Mouse (Mus musculus): ENCODE measurements around the gene Pex10. TPM values are rescaled to one million over a fixed set of nuclear protein-coding genes. Genes with fewer than 3 reads are reported as not detected.
A peak's percentile ranks its signal among the peaks of the same experiment; 100 is the strongest.

Gene Pex10
- polyA plus RNA-seq (2016; fragmentation: Nextera tagmentation; extraction: Ambion mirVana): 19.0 and 22.2 TPM in 2 replicates

DNA sequence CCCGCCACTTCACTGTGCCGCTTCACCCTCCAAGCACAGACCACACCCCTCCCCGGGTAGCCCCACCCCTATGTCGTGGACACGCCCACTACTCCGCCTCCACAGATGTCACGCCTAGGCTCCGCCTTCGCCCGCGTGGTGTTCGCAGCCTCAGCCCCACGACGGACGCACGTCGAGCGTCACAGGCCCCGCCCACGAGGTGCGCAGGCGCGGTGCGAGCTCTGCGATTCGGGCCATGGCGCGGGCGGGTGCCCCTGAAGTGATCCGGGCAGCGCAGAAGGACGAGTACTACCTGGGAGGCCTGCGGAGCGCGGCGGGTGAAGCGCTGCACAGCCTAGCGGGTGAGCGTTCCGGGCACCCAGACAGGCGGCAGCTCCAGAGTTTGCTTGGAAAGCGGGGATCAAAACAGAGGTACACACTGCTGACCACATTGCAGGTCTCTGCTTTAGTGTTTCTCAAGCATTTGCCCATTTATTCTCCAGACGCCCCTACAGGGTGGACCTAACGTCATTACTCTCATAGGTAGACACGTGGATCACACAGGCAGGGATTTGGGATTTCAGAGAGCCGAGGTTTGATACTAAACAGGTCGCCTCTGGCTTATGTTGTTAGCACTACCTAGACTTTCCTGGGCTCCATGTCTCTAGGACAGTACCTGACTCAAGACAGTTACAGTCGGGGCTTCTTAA is at the start of gene Pex10:
Gene Pex10, plus strand, starts transcription at position 183 of the 689 bp plus-strand sequence.
- peak within 1 kb of the TSS; percentile 82 for H3K4me3 ChIP-seq
- peaks cover 42% of the 10 kb centered on the region for H3K36me3 ChIP-seq (replicated peaks)
- WGBS: 1% methylated on average over 48 of the region's 48 CpGs
- H3K9me3 ChIP-seq: no peaks in the 10 kb centered on the region
- H3K4me1 ChIP-seq: peaks cover 42% of the 10 kb centered on the region
- peak within 1 kb of the TSS; percentile 87 for H3K27ac ChIP-seq (replicated peaks)
- no peaks in the 10 kb centered on the region for H3K27me3 ChIP-seq (replicated peaks; ENCODE audit: low read depth, poor library complexity, severe bottlenecking)
- DNase-seq (ENCODE audit: low spot score): peak; percentile 98

DNA sequence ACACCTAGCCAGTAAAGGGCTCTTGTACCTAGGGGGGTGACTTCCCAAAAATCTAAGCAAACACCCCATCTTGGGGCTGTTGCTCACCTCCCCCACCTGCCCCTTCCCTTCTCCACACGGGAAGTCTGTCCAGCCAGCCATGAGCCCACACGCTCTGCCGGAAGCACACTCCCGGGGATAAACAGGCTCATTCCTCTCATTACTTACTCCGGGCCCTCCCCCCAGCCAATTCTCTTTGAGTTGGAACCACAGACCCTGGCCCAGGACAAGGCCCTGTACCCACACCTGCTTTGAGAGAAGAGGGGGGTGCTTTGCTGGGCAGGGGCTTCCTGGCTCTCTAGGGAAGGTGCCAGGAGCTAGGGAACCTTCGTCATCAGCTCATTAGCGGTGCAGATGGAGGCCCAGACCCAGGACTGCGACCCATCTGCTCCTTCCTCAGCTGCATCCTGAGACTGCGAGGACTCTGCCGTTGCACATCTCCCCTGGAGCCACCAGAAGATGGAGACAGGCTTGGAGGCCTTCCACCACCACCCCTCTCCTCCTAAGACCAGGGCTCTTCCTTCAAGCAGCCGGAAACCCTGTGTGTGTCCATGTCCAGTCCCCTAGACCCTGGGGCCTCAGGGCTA is 49.5 kb upstream of the Pex10 start:
- WGBS: 75% methylated on average over 11 of the region's 11 CpGs
- Histone ChIP-seq H3K27ac (replicated peaks) (no peak overlapping the region), H3K4me1 (peaks cover 58% of the 10 kb centered on the region)

DNA sequence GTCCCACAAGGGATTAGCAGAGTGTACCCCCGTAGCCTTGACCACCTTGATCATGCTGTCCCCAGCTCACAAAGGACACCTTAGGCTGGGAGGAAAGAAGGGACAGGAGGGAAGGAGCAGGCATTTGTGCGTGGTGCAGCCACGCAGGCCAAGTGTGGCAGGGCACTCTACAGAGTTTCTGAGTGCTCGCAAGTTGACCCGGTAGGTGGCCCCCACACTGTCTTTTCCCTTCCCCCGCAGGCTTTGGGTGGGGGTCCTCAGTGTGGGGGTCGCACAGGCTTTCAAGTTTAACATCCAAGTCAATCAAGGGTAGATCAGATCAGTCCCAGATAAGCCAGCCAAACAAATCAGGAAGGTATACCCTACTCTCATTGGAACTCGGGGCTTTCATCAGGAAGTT is 48.8 kb upstream of the Pex10 start:
- H3K9me3 ChIP-seq: no peaks in the 10 kb centered on the region
- no peak for DNase-seq (ENCODE audit: low spot score)
- H3K27me3 ChIP-seq (replicated peaks; ENCODE audit: low read depth, poor library complexity, severe bottlenecking): peaks cover 44% of the 10 kb centered on the region
- no peaks in the 10 kb centered on the region for H3K36me3 ChIP-seq (replicated peaks)
- no peak overlapping the region for H3K27ac ChIP-seq (replicated peaks)
- no peak overlapping the region for H3K4me3 ChIP-seq
- WGBS: 79% methylated on average over 8 of the region's 8 CpGs
- peaks cover 51% of the 10 kb centered on the region for H3K4me1 ChIP-seq

More for the DNA sequence above, 49.5 kb upstream of the Pex10 start:
- no peak for DNase-seq (ENCODE audit: low spot score)
- H3K36me3 ChIP-seq (replicated peaks): no peaks in the 10 kb centered on the region
- no peaks in the 10 kb centered on the region for H3K9me3 ChIP-seq
- H3K27me3 ChIP-seq (replicated peaks; ENCODE audit: low read depth, poor library complexity, severe bottlenecking): peaks cover 44% of the 10 kb centered on the region
- no peak overlapping the region for H3K4me3 ChIP-seq

DNA sequence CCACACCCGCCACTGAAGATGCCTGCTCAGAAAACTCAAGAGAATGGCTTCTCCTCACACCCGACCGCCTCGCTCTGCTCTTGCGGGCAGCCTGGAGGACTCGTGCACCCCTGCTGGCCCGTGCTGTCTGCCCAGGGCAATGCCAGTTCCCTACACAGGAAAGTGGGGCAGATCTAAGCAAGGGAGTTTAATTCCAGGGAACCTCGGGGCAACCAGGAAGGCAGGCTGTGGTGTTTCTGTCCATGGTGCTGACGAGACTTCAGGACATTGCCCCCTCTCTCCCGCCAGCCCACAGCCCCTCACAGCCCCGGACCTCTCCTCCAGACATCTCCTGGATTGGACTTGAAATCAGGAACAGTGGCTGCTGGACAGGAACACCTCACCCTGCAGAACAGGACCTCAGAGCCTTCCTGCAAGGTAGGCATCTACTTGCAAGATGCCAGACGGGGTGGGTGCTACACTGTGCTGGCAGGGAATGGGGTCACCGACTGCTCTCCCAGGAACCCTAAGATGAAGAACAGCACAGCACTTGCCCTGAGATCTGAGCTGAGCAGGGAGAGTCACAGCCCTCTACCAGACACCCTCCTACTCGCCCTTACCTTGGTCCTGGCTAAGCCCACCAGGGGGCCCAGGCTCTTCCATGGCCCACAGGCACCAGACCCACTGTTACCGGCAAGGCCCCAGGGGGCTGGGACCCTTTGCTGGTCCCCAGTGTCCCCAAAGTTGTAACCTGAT is 48.0 kb upstream of the Pex10 start:
- H3K4me3 ChIP-seq: peak overlapping the region; percentile 41
- H3K36me3 ChIP-seq (replicated peaks): no peaks in the 10 kb centered on the region
- peaks cover 49% of the 10 kb centered on the region for H3K4me1 ChIP-seq
- H3K9me3 ChIP-seq: no peaks in the 10 kb centered on the region
- H3K27ac ChIP-seq (replicated peaks): no peak overlapping the region
- peaks cover 44% of the 10 kb centered on the region for H3K27me3 ChIP-seq (replicated peaks; ENCODE audit: low read depth, poor library complexity, severe bottlenecking)
- 6% methylated on average over 15 of the region's 15 CpGs for WGBS
- peak; percentile 75 for DNase-seq (ENCODE audit: low spot score)

DNA sequence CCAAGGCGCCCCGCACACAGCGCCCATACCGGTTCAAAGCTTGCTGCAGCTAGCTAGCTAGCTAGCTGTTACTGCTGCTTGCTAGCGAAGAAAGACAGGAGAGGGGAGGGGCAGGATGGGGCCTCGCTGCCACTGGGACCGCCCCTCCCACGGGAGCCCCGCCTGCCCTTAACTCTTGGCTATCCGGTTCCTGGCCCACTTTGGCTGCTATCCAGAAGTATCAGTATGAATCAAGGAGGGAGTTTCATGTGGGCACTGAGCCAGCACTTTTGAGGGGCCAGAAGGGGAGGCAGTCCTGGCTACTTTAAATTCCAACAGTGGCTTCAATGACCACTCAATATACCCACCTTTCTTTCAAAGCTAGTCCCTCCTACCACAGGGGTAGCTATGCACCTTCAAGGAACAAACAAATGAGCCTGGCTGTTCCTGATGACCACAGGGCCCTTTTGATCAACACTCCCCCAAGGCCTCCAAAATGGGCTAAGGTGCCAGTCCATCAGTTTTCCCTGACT is 47.4 kb upstream of the Pex10 start:
- Histone ChIP-seq H3K4me1 (peaks cover 46% of the 10 kb centered on the region), H3K27me3 (replicated peaks; ENCODE audit: low read depth, poor library complexity, severe bottlenecking) (peaks cover 41% of the 10 kb centered on the region), H3K4me3 (peak overlapping the region; percentile 41), H3K27ac (replicated peaks) (no peak overlapping the region), H3K9me3 (no peaks in the 10 kb centered on the region), H3K36me3 (replicated peaks) (no peaks in the 10 kb centered on the region)
- peak; percentile 62 for DNase-seq (ENCODE audit: low spot score)
- WGBS: 0% methylated on average over 10 of the region's 10 CpGs

DNA sequence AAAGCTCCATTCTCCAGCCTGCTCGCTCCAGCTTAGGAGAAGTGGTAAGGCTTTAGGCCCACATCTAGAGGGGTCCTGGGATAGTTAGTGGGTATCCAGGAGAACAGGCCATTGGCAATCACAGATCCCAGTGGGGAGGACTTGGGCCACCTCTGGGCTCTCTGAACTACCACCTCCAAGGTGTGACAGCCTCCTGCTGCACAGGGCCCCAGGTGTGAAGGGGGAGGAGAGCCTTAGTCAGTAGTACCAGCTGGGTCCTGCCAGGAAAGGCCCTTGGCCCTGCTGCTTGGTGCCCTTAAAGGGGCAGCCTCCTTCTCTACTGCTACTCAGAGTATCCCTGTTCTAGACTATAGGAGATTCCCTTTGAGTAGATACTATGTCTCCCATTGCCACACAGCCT is 46.7 kb upstream of the Pex10 start:
- WGBS: 70% methylated on average over 1 of the region's 1 CpGs
- no peaks in the 10 kb centered on the region for H3K9me3 ChIP-seq
- H3K27me3 ChIP-seq (replicated peaks; ENCODE audit: low read depth, poor library complexity, severe bottlenecking): peaks cover 34% of the 10 kb centered on the region
- DNase-seq (ENCODE audit: low spot score): no peak
- no peak overlapping the region for H3K4me3 ChIP-seq
- no peaks in the 10 kb centered on the region for H3K36me3 ChIP-seq (replicated peaks)
- H3K4me1 ChIP-seq: peaks cover 39% of the 10 kb centered on the region
- H3K27ac ChIP-seq (replicated peaks): no peak overlapping the region

DNA sequence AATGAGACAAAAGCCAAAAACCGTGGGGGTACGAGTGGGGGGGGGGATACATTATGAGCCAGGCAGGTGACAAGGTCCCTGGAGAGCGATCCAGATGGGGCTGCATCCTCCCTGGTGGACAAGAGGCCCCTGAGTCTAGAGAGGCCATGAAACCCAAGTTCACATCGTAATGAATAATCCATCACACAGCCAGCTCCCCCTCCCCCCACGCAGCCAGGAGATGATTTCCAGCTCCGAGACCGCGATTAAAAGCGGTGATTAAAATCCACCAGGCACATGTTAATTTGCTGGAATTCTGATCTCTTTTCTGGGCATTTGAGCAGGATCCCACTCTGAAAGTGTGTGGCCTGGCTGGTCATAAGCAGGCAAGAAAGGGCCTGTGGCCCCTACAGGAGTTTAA is 46.0 kb upstream of the Pex10 start:
- Histone ChIP-seq H3K4me3 (no peak overlapping the region), H3K36me3 (replicated peaks) (no peaks in the 10 kb centered on the region), H3K27ac (replicated peaks) (no peak overlapping the region), H3K4me1 (peaks cover 35% of the 10 kb centered on the region), H3K27me3 (replicated peaks; ENCODE audit: low read depth, poor library complexity, severe bottlenecking) (peaks cover 33% of the 10 kb centered on the region), H3K9me3 (no peaks in the 10 kb centered on the region)
- WGBS: 76% methylated on average over 9 of the region's 9 CpGs
- DNase-seq (ENCODE audit: low spot score): no peak

DNA sequence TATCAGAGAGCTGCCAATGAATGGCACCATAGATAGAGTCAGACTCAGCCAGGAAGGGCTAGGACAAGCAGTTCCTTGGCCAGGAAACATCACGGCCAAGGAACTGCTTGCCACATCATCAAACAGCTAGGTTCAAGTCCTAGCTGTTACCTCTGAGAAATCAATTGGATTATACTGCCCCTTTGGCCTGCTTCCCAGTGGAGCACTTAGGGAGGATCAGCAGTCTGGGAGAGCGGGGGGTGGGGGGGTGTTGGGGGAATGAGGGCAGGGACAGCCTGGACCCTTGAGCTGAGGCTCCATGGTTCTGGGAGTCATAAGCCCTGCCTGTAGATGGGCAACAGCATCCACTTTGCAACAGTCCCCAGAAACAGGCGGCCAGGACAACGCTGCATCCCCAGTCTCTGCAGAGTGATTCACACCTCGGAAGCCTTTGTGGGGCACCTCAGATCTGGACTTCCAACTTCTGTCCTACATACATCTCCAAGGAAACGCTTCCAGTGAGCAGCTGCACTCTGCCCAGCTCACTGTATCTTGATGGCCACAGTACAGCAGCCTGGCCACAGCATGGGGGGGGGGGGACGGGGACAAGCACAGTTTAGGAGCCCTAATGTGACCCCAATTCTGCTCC is 44.5 kb upstream of the Pex10 start:
- no peaks in the 10 kb centered on the region for H3K36me3 ChIP-seq (replicated peaks)
- WGBS: 77% methylated on average over 7 of the region's 7 CpGs
- no peak overlapping the region for H3K4me3 ChIP-seq
- DNase-seq (ENCODE audit: low spot score): no peak
- no peak overlapping the region for H3K27ac ChIP-seq (replicated peaks)
- peaks cover 22% of the 10 kb centered on the region for H3K27me3 ChIP-seq (replicated peaks; ENCODE audit: low read depth, poor library complexity, severe bottlenecking)
- H3K4me1 ChIP-seq: peaks cover 27% of the 10 kb centered on the region
- no peaks in the 10 kb centered on the region for H3K9me3 ChIP-seq

DNA sequence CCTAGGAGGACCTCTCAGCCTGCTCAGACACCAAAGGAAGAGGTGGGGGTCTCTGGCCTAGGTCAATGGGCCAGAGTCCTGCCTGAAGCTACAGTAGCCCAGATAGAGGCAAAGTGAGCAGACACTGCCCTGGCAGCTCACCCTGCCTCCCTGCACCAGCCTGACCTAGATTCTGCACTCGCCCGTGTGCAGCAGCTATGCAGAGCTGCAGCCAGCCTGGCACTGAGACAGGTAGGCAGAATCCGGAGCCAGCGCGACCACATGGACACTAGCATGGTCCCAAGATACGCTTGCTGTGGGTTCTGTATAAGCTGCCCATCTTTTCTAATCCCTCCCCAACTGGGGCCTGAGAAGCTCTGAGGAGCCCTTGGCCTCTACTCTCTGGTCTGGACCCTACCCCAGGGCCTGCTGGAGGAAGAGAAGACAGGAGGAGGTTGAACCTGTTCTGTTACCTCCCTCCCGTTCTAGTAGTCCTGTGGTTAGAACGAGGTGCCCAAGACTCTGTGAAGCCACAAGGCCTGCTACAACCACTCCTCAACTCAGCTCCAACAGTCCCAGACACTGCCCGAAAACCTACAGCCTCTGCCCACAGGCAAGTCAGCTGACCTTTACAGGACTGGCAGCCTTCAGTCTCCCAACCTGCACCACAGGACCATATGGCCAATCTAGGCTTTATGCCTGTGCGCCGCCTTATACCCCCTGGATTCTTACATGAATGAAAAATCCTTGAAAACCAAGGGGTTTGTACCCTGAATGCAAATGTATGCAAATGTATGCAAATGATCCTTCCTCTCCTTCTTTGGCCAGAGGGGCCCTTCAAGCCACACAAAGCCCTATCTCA is 42.4 kb upstream of the Pex10 start:
- Histone ChIP-seq H3K4me3 (no peak overlapping the region), H3K27me3 (replicated peaks; ENCODE audit: low read depth, poor library complexity, severe bottlenecking) (peaks cover 7% of the 10 kb centered on the region; the same call in 1 of the 2 replicates), H3K27ac (replicated peaks) (no peak overlapping the region), H3K9me3 (no peaks in the 10 kb centered on the region), H3K4me1 (peaks cover 11% of the 10 kb centered on the region), H3K36me3 (replicated peaks) (no peaks in the 10 kb centered on the region)
- no peak for DNase-seq (ENCODE audit: low spot score)
- WGBS: 85% methylated on average over 11 of the region's 11 CpGs

DNA sequence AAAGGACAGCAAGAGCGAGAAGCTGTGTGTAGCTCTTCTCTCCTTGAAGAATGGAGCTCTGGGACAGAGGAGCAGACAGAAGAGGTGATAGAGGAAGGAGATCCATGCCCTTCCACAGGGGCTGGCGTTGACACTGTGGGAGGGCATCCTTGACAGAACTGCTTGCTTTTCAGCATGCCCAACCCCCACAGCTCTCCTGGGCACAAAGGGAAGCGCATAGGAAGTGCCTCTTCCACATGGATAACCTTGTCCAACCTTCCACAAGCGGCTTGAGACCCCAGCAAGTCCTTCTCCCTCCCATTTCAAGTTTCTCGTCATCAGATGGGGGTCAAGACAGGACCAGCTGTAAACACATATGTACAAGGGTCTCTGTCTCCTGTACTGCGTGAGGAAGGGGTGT is 33.7 kb upstream of the Pex10 start:
- WGBS: 36% methylated on average over 6 of the region's 6 CpGs
- Histone ChIP-seq H3K27ac (replicated peaks) (0 out of 2 replicates have a peak overlapping the region, but pooled peaks have one; percentile 19), H3K4me1 (peaks cover 41% of the 10 kb centered on the region), H3K9me3 (no peaks in the 10 kb centered on the region), H3K4me3 (no peak overlapping the region), H3K27me3 (replicated peaks; ENCODE audit: low read depth, poor library complexity, severe bottlenecking) (peaks cover 88% of the 10 kb centered on the region), H3K36me3 (replicated peaks) (no peaks in the 10 kb centered on the region)
- DNase-seq (ENCODE audit: low spot score): no peak

DNA sequence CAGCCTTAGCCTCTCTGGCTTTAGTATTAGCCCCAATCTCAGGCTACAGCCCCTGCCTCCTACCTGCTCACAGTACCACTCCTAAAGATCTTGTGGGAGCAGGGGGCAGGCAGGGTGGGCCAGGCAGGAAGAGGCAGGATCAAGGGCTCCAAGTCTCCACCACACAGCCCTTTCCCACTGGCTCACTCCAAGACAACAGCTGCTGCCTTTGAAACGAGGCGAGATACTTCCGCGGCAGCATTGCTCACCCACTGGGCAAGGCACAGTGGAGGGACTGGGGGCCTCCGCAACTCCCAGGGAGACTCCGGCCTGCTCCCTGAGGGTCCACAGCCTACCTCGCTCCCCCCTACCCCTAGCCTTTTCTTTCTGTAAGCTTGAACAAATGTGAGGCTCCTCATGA is 32.6 kb upstream of the Pex10 start:
- no peak for DNase-seq (ENCODE audit: low spot score)
- H3K4me3 ChIP-seq: no peak overlapping the region
- H3K27me3 ChIP-seq (replicated peaks; ENCODE audit: low read depth, poor library complexity, severe bottlenecking): peaks cover 88% of the 10 kb centered on the region
- no peaks in the 10 kb centered on the region for H3K36me3 ChIP-seq (replicated peaks)
- peaks cover 39% of the 10 kb centered on the region for H3K4me1 ChIP-seq
- WGBS: 29% methylated on average over 7 of the region's 7 CpGs
- no peaks in the 10 kb centered on the region for H3K9me3 ChIP-seq
- no peak overlapping the region for H3K27ac ChIP-seq (replicated peaks)
